Mouse (Mus musculus) CH12.LX (cell line): Measurements from ENCODE around the gene Tmem120a. TPM values are rescaled to one million over a fixed set of nuclear protein-coding genes. Genes with fewer than 3 reads are reported as not detected.

Experiments used
- DNase-seq: peaks from one replicate; pipeline ENCODE4 v3.0.0-alpha.2; 2013; ENCODE audit errors: extremely low read depth
- H3K27ac ChIP-seq: 2 replicates; pipeline ENCODE4 v1.5.1; 2012; ENCODE audit warnings: low read depth, mild to moderate bottlenecking, control low read depth, moderate library complexity; ENCODE audit not compliant: insufficient read depth
- H3K27me3 ChIP-seq: replicated peaks from 2 replicates; pipeline ENCODE3; 2012; ENCODE audit warnings: inconsistent platforms
- H3K36me3 ChIP-seq, 2 experiments: replicated peaks in 1 of 2; 2 replicates each; pipeline versions ENCODE3 to v1.6.1; 2012; ENCODE audit warnings: inconsistent platforms in 1 of 2, low read length in 1 of 2, mild to moderate bottlenecking in 1 of 2, mixed read lengths in 1 of 2, moderate library complexity in 1 of 2; ENCODE audit not compliant: control insufficient read depth in 1 of 2, insufficient read depth in 1 of 2
- H3K4me1 ChIP-seq, 2 experiments: 2 replicates each; pipeline ENCODE4 v1.6.1; 2012; ENCODE audit warnings: inconsistent platforms in 1 of 2, moderate library complexity in 1 of 2; ENCODE audit not compliant: insufficient read depth in 2 of 2, control insufficient read depth in 1 of 2
- H3K4me2 ChIP-seq: 2 replicates; pipeline ENCODE4 v1.6.1; 2012; ENCODE audit warnings: low read depth, mild to moderate bottlenecking, control low read depth; ENCODE audit not compliant: poor library complexity, insufficient read depth, severe bottlenecking
- H3K4me3 ChIP-seq, 3 experiments: fragments of 150-350 bp in 1 of 3; sonication (generic) in 1 of 3; replicated peaks in 1 of 3; 2 replicates each; pipeline versions ENCODE3 to v1.5.1; 2011 to 2012; ENCODE audit warnings: low read depth in 2 of 3, low read length in 2 of 3, mild to moderate bottlenecking in 2 of 3, moderate library complexity in 2 of 3, control low read depth in 1 of 3, improper control_type of control experiment in 1 of 3, inconsistent platforms in 1 of 3, mixed read lengths in 1 of 3; ENCODE audit not compliant: poor library complexity in 1 of 3
- H3K79me2 ChIP-seq: replicated peaks from 2 replicates; pipeline ENCODE4 v1.6.1; 2012; ENCODE audit warnings: mild to moderate bottlenecking, moderate library complexity; ENCODE audit not compliant: control insufficient read depth, poor library complexity, insufficient read depth, severe bottlenecking; ENCODE audit errors: extremely low read depth
- H3K9ac ChIP-seq: 2 replicates; pipeline ENCODE4 v1.6.1; 2012; ENCODE audit warnings: low read depth, mild to moderate bottlenecking, control low read depth, moderate library complexity; ENCODE audit not compliant: insufficient read depth
- H3K9me3 ChIP-seq: replicated peaks from 2 replicates; pipeline ENCODE3; 2012; ENCODE audit warnings: low read length, inconsistent platforms, mixed read lengths
- E2F4 ChIP-seq: IDR thresholded peaks from 2 replicates; pipeline ENCODE4 v1.6.1; 2011; ENCODE audit warnings: low read depth, low read length, improper control_type of control experiment; ENCODE audit not compliant: insufficient replicate concordance
- ELF1 ChIP-seq: IDR thresholded peaks from 2 replicates; pipeline ENCODE4 v1.6.1; 2014; ENCODE audit warnings: low read depth, mild to moderate bottlenecking, inconsistent platforms, low read length, improper control_type of control experiment
- ETS1 ChIP-seq: conservative IDR thresholded peaks from 2 replicates; pipeline ENCODE4 v1.6.1; 2012; ENCODE audit warnings: low read depth, mild to moderate bottlenecking, inconsistent platforms, low read length, improper control_type of control experiment, moderate library complexity
- GABPA ChIP-seq: IDR thresholded peaks from 2 replicates; pipeline ENCODE4 v1.6.1; 2012; ENCODE audit warnings: low read depth, low read length, improper control_type of control experiment, inconsistent platforms; ENCODE audit not compliant: insufficient replicate concordance
- HCFC1 ChIP-seq: IDR thresholded peaks from 2 replicates; pipeline ENCODE4 v1.6.1; 2012; ENCODE audit warnings: low read depth, mild to moderate bottlenecking, inconsistent platforms, low read length, improper control_type of control experiment
- IRF4 ChIP-seq: IDR thresholded peaks from 2 replicates; pipeline ENCODE4 v1.6.1; 2014; ENCODE audit warnings: low read depth, mild to moderate bottlenecking, inconsistent platforms, low read length, improper control_type of control experiment
- JUND ChIP-seq: conservative IDR thresholded peaks from 2 replicates; pipeline ENCODE4 v1.6.1; 2011; ENCODE audit warnings: low read depth, low read length, improper control_type of control experiment
- KAT2A ChIP-seq: IDR thresholded peaks from 2 replicates; pipeline ENCODE4 v1.6.1; 2012; ENCODE audit warnings: low read length, improper control_type of control experiment, inconsistent platforms; ENCODE audit not compliant: insufficient replicate concordance
- MAX ChIP-seq: IDR thresholded peaks from 2 replicates; pipeline ENCODE4 v1.6.1; 2011; ENCODE audit warnings: low read length, improper control_type of control experiment
- MAZ ChIP-seq: IDR thresholded peaks from 2 replicates; pipeline ENCODE4 v1.6.1; 2012; ENCODE audit warnings: low read depth, mild to moderate bottlenecking, inconsistent platforms, low read length, improper control_type of control experiment, moderate library complexity
- MEF2A ChIP-seq: IDR thresholded peaks from 2 replicates; pipeline ENCODE4 v1.6.1; 2014; ENCODE audit warnings: low read depth, mild to moderate bottlenecking, inconsistent platforms, low read length, improper control_type of control experiment, borderline replicate concordance
- MXI1 ChIP-seq: IDR thresholded peaks from 2 replicates; pipeline ENCODE4 v1.6.1; 2011; ENCODE audit warnings: mild to moderate bottlenecking, low read depth, low read length, improper control_type of control experiment
- MYC ChIP-seq: IDR thresholded peaks from 2 replicates; pipeline ENCODE4 v1.6.1; 2011; ENCODE audit warnings: low read depth, mild to moderate bottlenecking, improper control_type of control experiment, low read length
- NELFE ChIP-seq: IDR thresholded peaks from 2 replicates; pipeline ENCODE4 v1.6.1; 2011; ENCODE audit warnings: low read depth, low read length, improper control_type of control experiment
- NRF1 ChIP-seq: IDR thresholded peaks from 2 replicates; pipeline ENCODE4 v1.6.1; 2014; ENCODE audit warnings: low read depth, mild to moderate bottlenecking, inconsistent platforms, low read length, improper control_type of control experiment, moderate library complexity
- POLR2A ChIP-seq: IDR thresholded peaks from 2 replicates; pipeline ENCODE4 v1.6.1; 2011; ENCODE audit warnings: low read depth, mild to moderate bottlenecking, improper control_type of control experiment, low read length
- RAD21 ChIP-seq: IDR thresholded peaks from 2 replicates; pipeline ENCODE4 v1.6.1; 2011; ENCODE audit warnings: low read depth, mild to moderate bottlenecking, low read length, improper control_type of control experiment, moderate library complexity
- RCOR1 ChIP-seq: conservative IDR thresholded peaks from 2 replicates; pipeline ENCODE4 v1.6.1; 2012; ENCODE audit warnings: low read depth, mild to moderate bottlenecking, inconsistent platforms, low read length, improper control_type of control experiment
- SIN3A ChIP-seq: IDR thresholded peaks from 2 replicates; pipeline ENCODE4 v1.6.1; 2012; ENCODE audit warnings: low read length, improper control_type of control experiment, inconsistent platforms
- SMC3 ChIP-seq: IDR thresholded peaks from 2 replicates; pipeline ENCODE4 v1.6.1; 2011; ENCODE audit warnings: low read depth, low read length, improper control_type of control experiment
- TBP ChIP-seq: conservative IDR thresholded peaks from 2 replicates; pipeline ENCODE4 v1.6.1; 2011; ENCODE audit warnings: low read depth, low read length, improper control_type of control experiment
- UBTF ChIP-seq: IDR thresholded peaks from 2 replicates; pipeline ENCODE4 v1.6.1; 2012; ENCODE audit warnings: low read depth, mild to moderate bottlenecking, inconsistent platforms, low read length, improper control_type of control experiment, moderate library complexity
- USF1 ChIP-seq: IDR thresholded peaks from 2 replicates; pipeline ENCODE4 v1.6.1; 2014; ENCODE audit warnings: low read depth, mild to moderate bottlenecking, inconsistent platforms, low read length, improper control_type of control experiment
- USF2 ChIP-seq: conservative IDR thresholded peaks from 2 replicates; pipeline ENCODE4 v1.6.1; 2011; ENCODE audit warnings: low read depth, low read length, improper control_type of control experiment
- ZC3H11A ChIP-seq: IDR thresholded peaks from 2 replicates; pipeline ENCODE4 v1.6.1; 2012; ENCODE audit warnings: low read depth, mild to moderate bottlenecking, inconsistent platforms, low read length, improper control_type of control experiment
- ZKSCAN1 ChIP-seq: IDR thresholded peaks from 2 replicates; pipeline ENCODE4 v1.6.1; 2012; ENCODE audit warnings: low read depth, inconsistent platforms, low read length, improper control_type of control experiment, borderline replicate concordance
- ZMIZ1 ChIP-seq: IDR thresholded peaks from 2 replicates; pipeline ENCODE4 v1.6.1; 2012; ENCODE audit warnings: low read depth, mild to moderate bottlenecking, inconsistent platforms, low read length, improper control_type of control experiment
- ZNF384 ChIP-seq: IDR thresholded peaks from 2 replicates; pipeline ENCODE4 v1.6.1; 2012; ENCODE audit warnings: low read depth, low read length, improper control_type of control experiment, inconsistent platforms
- dilution Hi-C: fragments of 300-500 bp; cut with MboI; formaldehyde crosslinking; loops from 2 replicates; pipeline ENCODE4 v1.14.3; 2020; ENCODE audit warnings: low sequenced_read_pairs; ENCODE audit not compliant: extremely low pct_unique_long_range_greater_than_20kb, extremely low pct_ligation_motif_present
- in situ Hi-C: fragments of 300-500 bp; cut with MboI; formaldehyde crosslinking; loops from 3 replicates; pipeline ENCODE4 v1.14.3; 2019; ENCODE audit warnings: low sequenced_read_pairs, low pct_ligation_motif_present, low pct_unique_long_range_greater_than_20kb, mixed read lengths
- polyA plus RNA-seq: library from polyadenylated mRNA; unstranded; fragments of >175 nt; gene quantifications from 2 replicates; pipeline ENCODE4 v1.2.1, GENCODE M21; 2012; ENCODE audit warnings: low read depth; ENCODE audit not compliant: insufficient read length
- total RNA-seq, 2 experiments: library from RNA; depleted of rRNA; stranded (reverse); fragments of 300-350 nt in 1 of 2; fragments of >200 nt in 1 of 2; gene quantifications; 2 replicates each; pipeline ENCODE4 v1.2.3; 2012 to 2014

The Tmem120a gene
- total and polyA plus RNA-seq, 3 experiments, result 12.0 to 27.1 (median 21.4) TPM

- in situ Hi-C loops (no loop called here), dilution Hi-C loops (no loop called here)
- Histone ChIP-seq H3K9ac (no peak overlapping the region), H3K9me3 (no peaks in the 10 kb centered on the region), H3K27ac (no peak overlapping the region), H3K36me3 (peaks cover 80 to 95% of the 10 kb centered on the region in 2 experiments), H3K4me3 (no peak overlapping the region), H3K79me2 (no peaks in the 10 kb centered on the region), H3K27me3 (no peaks in the 10 kb centered on the region), H3K4me2 (no peak overlapping the region), H3K4me1 (peaks cover 0 to 7% of the 10 kb centered on the region in 2 experiments; a peak in 1 of 4 replicates)
- DNase-seq, result no peak
- TF ChIP-seq E2F4 (no peak), USF2 (no peak), MYC (no peak), NELFE (no peak), MEF2A (no peak), TBP (no peak), NRF1 (no peak), MAX (no peak), USF1 (no peak), MXI1 (no peak), ZMIZ1 (no peak), ZNF384 (no peak), MAZ (no peak), RAD21 (no peak), GABPA (no peak), SMC3 (no peak), JUND (no peak)
Observed at GRCm38 (mm10) chr5:135733071-135733470, 11.2 kb downstream of the Tmem120a start.

DNA sequence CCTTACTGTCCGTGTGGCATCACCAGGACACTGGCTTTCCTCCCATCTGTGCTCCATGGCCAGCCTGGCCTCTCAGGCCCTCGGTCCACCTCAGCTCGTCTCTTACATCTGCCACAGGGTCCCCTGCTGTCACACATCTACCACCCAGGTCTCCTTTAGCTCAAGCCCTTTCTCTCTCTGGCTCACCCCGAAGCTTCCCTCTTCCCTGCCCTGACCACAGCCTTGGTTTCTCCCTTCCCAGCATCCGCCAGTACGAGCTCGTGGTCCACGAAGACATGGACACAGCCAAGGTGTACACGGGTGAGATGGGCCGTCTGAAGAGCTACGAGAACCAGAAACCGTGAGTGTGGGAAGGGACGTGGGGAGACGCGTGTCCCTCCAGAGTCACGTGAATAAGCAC is 12.9 kb downstream of the Tmem120a start:
- H3K79me2 ChIP-seq, result no peaks in the 10 kb centered on the region
- TF ChIP-seq USF2, result no peak
- no peak for TF ChIP-seq E2F4
- no peak for TF ChIP-seq ZKSCAN1
- TF ChIP-seq ETS1, result no peak
- TF ChIP-seq RCOR1, result no peak
- TF ChIP-seq SIN3A, result no peak
- no peak for TF ChIP-seq ZNF384
- TF ChIP-seq NELFE, result no peak
- no peak for TF ChIP-seq KAT2A
- no peak for TF ChIP-seq USF1
- TF ChIP-seq NRF1, result no peak
- no peak for TF ChIP-seq HCFC1
- TF ChIP-seq ZC3H11A, result no peak
- TF ChIP-seq POLR2A, result no peak
- no peak for TF ChIP-seq IRF4
- TF ChIP-seq MYC, result no peak
- TF ChIP-seq ELF1, result no peak
- no peak for TF ChIP-seq SMC3
- no peak for TF ChIP-seq UBTF
- dilution Hi-C loops, result no loop called here
- H3K4me3 ChIP-seq, result no peak overlapping the region
- peaks cover 77 to 99% of the 10 kb centered on the region in 2 experiments for H3K36me3 ChIP-seq
- H3K4me1 ChIP-seq, result peaks cover 0 to 13% of the 10 kb centered on the region in 2 experiments; a peak in 1 of 4 replicates
- H3K27ac ChIP-seq, result no peak overlapping the region
- H3K9me3 ChIP-seq, result no peaks in the 10 kb centered on the region
- H3K9ac ChIP-seq, result no peak overlapping the region
- no peak for DNase-seq
- in situ Hi-C loops, result no loop called here
- no peaks in the 10 kb centered on the region for H3K27me3 ChIP-seq
- no peak overlapping the region for H3K4me2 ChIP-seq
